Comparison of ENCODE assay signal across 15 mouse cellular contexts in the genomic region with DNA sequence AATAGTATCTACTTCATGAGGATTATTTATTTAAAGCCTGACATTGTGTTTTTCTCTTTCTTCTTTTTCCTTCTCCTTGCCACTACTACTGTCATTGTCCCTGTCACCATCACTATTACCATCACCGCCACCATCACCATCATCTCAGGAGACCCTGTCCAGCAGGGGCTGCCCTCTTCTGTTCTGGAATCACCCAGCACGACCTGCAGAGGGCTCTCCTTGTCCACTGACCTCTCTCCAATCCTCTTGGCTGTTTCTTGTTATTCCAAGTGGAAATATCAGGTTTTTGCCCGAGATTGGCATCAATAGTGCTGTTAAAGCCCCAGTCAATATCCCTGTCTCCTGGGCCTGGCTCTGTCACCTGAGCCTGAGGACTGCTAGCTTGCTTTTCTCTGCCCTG. TPM values are rescaled to one million over a fixed set of nuclear protein-coding genes. Genes with fewer than 3 reads are reported as not detected.
DNase-seq lines count a peak whose midpoint lies in the region; ATAC-seq and TF ChIP-seq lines count a peak whose summit lies in the region.
"Had no signal": no experiment of that assay in that cellular context is flagged by ENCODE, and none has a peak within 500 bp of the region (broad histone marks: within the 10 kb centered on the region; RNA-seq: fewer than 3 reads in every experiment).

No protein-coding gene starts in this region.

- no peaks in the 10 kb centered on the region for H3K79me2 ChIP-seq in heart, adult 2 months (replicated peaks; ENCODE audit: control insufficient read depth, insufficient read depth, low read length)
- no peaks in the 10 kb centered on the region for H3K79me2 ChIP-seq in liver, adult 2 months (ENCODE audit: control insufficient read depth, insufficient read depth, low read length)

- TF ChIP-seq CTCF in heart, adult 2 months (IDR thresholded peaks at IDR 0.05) = 0 out of 2 replicates have a peak, but pooled peaks have one; percentile 5
- TF ChIP-seq CTCF in liver, adult 2 months (IDR thresholded peaks at IDR 0.05; ENCODE audit: low read depth, low read length) = peak; percentile 7; the same call in 1 of the 2 replicates

- TF ChIP-seq POLR2A in heart, adult 2 months (IDR thresholded peaks at IDR 0.05; ENCODE audit: insufficient read depth, low read depth, low read length) = no peak
- no peak for TF ChIP-seq POLR2A in liver, adult 2 months (IDR thresholded peaks at IDR 0.05; ENCODE audit: extremely low read depth, insufficient read depth, low read length)

- no peak overlapping the region for H3K9ac ChIP-seq in heart, adult 2 months (ENCODE audit: low read depth, low read length)
- H3K9ac ChIP-seq in liver, adult 2 months (ENCODE audit: low read depth, low read length) = no peak overlapping the region
- H3K9ac ChIP-seq in liver, embryonic 11.5 days (ENCODE audit: low read depth, low read length) = no peak overlapping the region
- H3K9ac ChIP-seq: heart, embryonic 13.5 days had no signal

- H3K27me3 ChIP-seq in heart, adult 2 months (ENCODE audit: control insufficient read depth, insufficient read depth, low read length) = 0 out of 2 replicates have a peak, but pooled peaks cover 4% of the 10 kb centered on the region
- no peaks in the 10 kb centered on the region; the same call in 1 of the 2 replicates for H3K27me3 ChIP-seq in liver, adult 2 months (ENCODE audit: control insufficient read depth, insufficient read depth, low read length)
- H3K27me3 ChIP-seq in liver, embryonic 11.5 days (replicated peaks; ENCODE audit: control insufficient read depth, insufficient read depth, low read length) = peaks cover 58% of the 10 kb centered on the region

- no peaks in the 10 kb centered on the region for H3K4me1 ChIP-seq in heart, adult 2 months (ENCODE audit: control insufficient read depth, insufficient read depth, low read length)
- H3K4me1 ChIP-seq in liver, adult 2 months (ENCODE audit: control insufficient read depth, insufficient read depth, low read length) = no peaks in the 10 kb centered on the region
- H3K4me1 ChIP-seq in liver, embryonic 11.5 days (replicated peaks; ENCODE audit: control insufficient read depth, insufficient read depth, low read length) = no peaks in the 10 kb centered on the region
- H3K4me1 ChIP-seq: heart, embryonic 13.5 days had no signal

- 22% methylated on average over 3 of the region's 3 CpGs for WGBS in heart, adult 2 months
- 22% methylated on average over 3 of the region's 3 CpGs for WGBS in liver, adult 2 months
- WGBS in liver, embryonic 11.5 days = 21% methylated on average over 3 of the region's 3 CpGs

- no peak overlapping the region for H3K4me3 ChIP-seq in heart, adult 2 months
- no peak overlapping the region for H3K4me3 ChIP-seq in liver, adult 2 months (ENCODE audit: insufficient read depth, low read depth, low read length)
- no peak overlapping the region for H3K4me3 ChIP-seq in liver, embryonic 11.5 days (ENCODE audit: low read depth, low read length)
- H3K4me3 ChIP-seq: erythroblast, embryonic 14.5 days; heart, embryonic 13.5 days had no signal

- TF ChIP-seq EP300 in heart, adult 2 months (IDR thresholded peaks at IDR 0.05; ENCODE audit: insufficient read depth, low read depth, low read length) = no peak

- no peaks in the 10 kb centered on the region for H3K36me3 ChIP-seq in heart, adult 2 months (ENCODE audit: control insufficient read depth, insufficient read depth, low read length)
- no peaks in the 10 kb centered on the region for H3K36me3 ChIP-seq in liver, adult 2 months (ENCODE audit: control insufficient read depth, insufficient read depth, low read length)
- H3K36me3 ChIP-seq in liver, embryonic 11.5 days (ENCODE audit: control insufficient read depth, insufficient read depth, low read length) = no peaks in the 10 kb centered on the region
- H3K36me3 ChIP-seq: heart, embryonic 13.5 days had no signal

- ATAC-seq in liver, embryonic 11.5 days (replicated peaks; ENCODE audit: low FRiP score) = no peak

- no peak for DNase-seq in heart, adult 2 months
- DNase-seq in heart, postnatal 10 days = no peak
- DNase-seq in liver, adult 2 months (ENCODE audit: extremely low read depth, low read depth, low spot score) = no peak
- no peak for DNase-seq in liver, embryonic 11.5 days (ENCODE audit: low spot score)
- DNase-seq in adipocyte (ENCODE audit: low spot score) = peak; percentile 37
- DNase-seq in cerebellum, adult 9-11 months = peak; percentile 48
- DNase-seq in heart, adult 8-10 months (ENCODE audit: low spot score) = no peak
- DNase-seq: adrenal gland, postnatal 14 days; lung, postnatal 36 days; spleen, adult 18-20 months had no signal

- intact Hi-C loops in heart, adult 2 months (cut with DNase I) = no loop called here
- intact Hi-C loops in heart, postnatal 10 days (cut with DNase I) = no loop called here

- H3K9me3 ChIP-seq in liver, embryonic 11.5 days (ENCODE audit: control insufficient read depth, low read length) = no peaks in the 10 kb centered on the region
- H3K9me3 ChIP-seq: heart, embryonic 13.5 days had no signal

- no peak overlapping the region for H3K4me2 ChIP-seq in liver, embryonic 11.5 days
- H3K4me2 ChIP-seq: heart, embryonic 13.5 days had no signal

- H3K27ac ChIP-seq in heart, adult 2 months = no peak overlapping the region
- H3K27ac ChIP-seq in liver, adult 2 months (replicated peaks; ENCODE audit: insufficient read depth, low read depth, low read length) = no peak overlapping the region
- H3K27ac ChIP-seq in liver, embryonic 11.5 days (ENCODE audit: low read depth, low read length) = no peak overlapping the region
- H3K27ac ChIP-seq: heart, embryonic 13.5 days had no signal

RNA-seq across cellular contexts. Expression of a gene that starts 4.4 kb away (rescaled TPM):
- total RNA-seq in heart, adult 2 months (2021) = not detected
- 0.04 and 0.06 TPM in 2 replicates for polyA plus RNA-seq in heart, adult 2 months (2012; rRNA removed)
- not detected for total RNA-seq in heart, postnatal 10 days (2021)
- total RNA-seq in liver, adult 2 months (2014; rRNA removed) = 0.09 and 0.20 TPM in 2 replicates
- 0.02 and 0.09 TPM in 2 replicates for polyA plus RNA-seq in liver, adult 2 months (2012; rRNA removed)
- 0.39 and 0.51 TPM in 2 replicates for polyA plus RNA-seq in liver, embryonic 11.5 days (2014; fragmentation: Nextera tagmentation; extraction: Ambion mirVana)
- not detected for total RNA-seq in heart, adult 8-10 months (2022)
- total RNA-seq: common myeloid progenitor, adult 5-6 weeks; gastrocnemius, adult 18-20 months had no signal
- polyA plus RNA-seq: heart, embryonic 13.5 days; limb, embryonic 11.5 days had no signal

RNA-seq across cellular contexts. Expression of a gene that starts 7.5 kb away (rescaled TPM):
- under 1 TPM; 0.07 to 0.08 TPM for total RNA-seq in heart, adult 2 months (2021)
- polyA plus RNA-seq in heart, adult 2 months (2012; rRNA removed) = 0.26 and 0.27 TPM in 2 replicates
- under 1 TPM; 0.05 to 0.19 TPM for total RNA-seq in heart, postnatal 10 days (2021)
- total RNA-seq in liver, adult 2 months (2014; rRNA removed) = 0.37 and 0.47 TPM in 2 replicates
- polyA plus RNA-seq in liver, adult 2 months (2012; rRNA removed) = 0.34 and 0.39 TPM in 2 replicates
- 0.10 TPM in 1 of 2 replicates, not detected in the other for polyA plus RNA-seq in liver, embryonic 11.5 days (2014; fragmentation: Nextera tagmentation; extraction: Ambion mirVana)
- total RNA-seq in heart, adult 8-10 months (2022) = under 1 TPM; 0.11 to 0.23 (median 0.16) TPM
- polyA plus RNA-seq: erythroblast, embryonic 14.5 days; heart, embryonic 13.5 days had no signal

RNA-seq across cellular contexts. Expression of a gene that starts 35.6 kb away (rescaled TPM):
- 100 to 1,000 TPM; 462 to 588 TPM for total RNA-seq in heart, adult 2 months (2021)
- 319 and 349 TPM in 2 replicates for polyA plus RNA-seq in heart, adult 2 months (2012; rRNA removed)
- total RNA-seq in heart, postnatal 10 days (2021) = 100 to 1,000 TPM; 228 to 235 TPM
- total RNA-seq in liver, adult 2 months (2014; rRNA removed) = 0.92 and 0.94 TPM in 2 replicates
- polyA plus RNA-seq in liver, adult 2 months (2012; rRNA removed) = 0.37 and 0.59 TPM in 2 replicates
- polyA plus RNA-seq in liver, embryonic 11.5 days (2014; fragmentation: Nextera tagmentation; extraction: Ambion mirVana) = 0.16 and 0.22 TPM in 2 replicates
- total RNA-seq in heart, adult 8-10 months (2022) = 100 to 1,000 TPM; 457 to 541 (median 497) TPM
- total RNA-seq: common myeloid progenitor, adult 5-6 weeks had no signal
- polyA plus RNA-seq: erythroblast, embryonic 14.5 days had no signal

RNA-seq across cellular contexts. Expression of a gene that starts 42.8 kb away (rescaled TPM):
- total RNA-seq in heart, adult 2 months (2021) = 1 to 10 TPM; 3.8 to 4.2 TPM
- 3.3 and 3.7 TPM in 2 replicates for polyA plus RNA-seq in heart, adult 2 months (2012; rRNA removed)
- total RNA-seq in heart, postnatal 10 days (2021) = 1 to 10 TPM; 9.1 TPM
- total RNA-seq in liver, adult 2 months (2014; rRNA removed) = 3.6 and 3.7 TPM in 2 replicates
- polyA plus RNA-seq in liver, adult 2 months (2012; rRNA removed) = 2.9 and 4.4 TPM in 2 replicates
- polyA plus RNA-seq in liver, embryonic 11.5 days (2014; fragmentation: Nextera tagmentation; extraction: Ambion mirVana) = 7.7 and 7.8 TPM in 2 replicates
- total RNA-seq in heart, adult 8-10 months (2022) = 1 to 10 TPM; 3.1 to 4.2 (median 3.6) TPM

Comparison
In these comparisons a context has a peak if more than half of its experiments do, and no peak if none do; other contexts are left out.
1. DNase-seq: peak in adipocyte (single experiment) and cerebellum, adult 9-11 months (single experiment); none in heart, adult 2 months (0 of 2), heart, postnatal 10 days (0 of 2), liver, adult 2 months (single experiment), liver, embryonic 11.5 days (single experiment) and heart, adult 8-10 months (single experiment).
2. RNA of a gene that starts 35.6 kb away (total RNA-seq): 462 to 588 TPM in heart, adult 2 months, 457 to 541 TPM in heart, adult 8-10 months and 228 to 235 TPM in heart, postnatal 10 days; 0.92 to 0.94 TPM in liver, adult 2 months; every median in the first group is over 100 times any median in the second.